Mouse (Mus musculus) c-Kit-positive CD71-negative TER-119-negative erythroid progenitor cells, embryonic 14.5 days (primary cell): ENCODE results near the gene Tet1.

Experiments
- DNase-seq: peaks from one replicate; pipeline ENCODE4 v3.0.0-alpha.2; 2013; ENCODE audit warnings: low read depth

The Tet1 gene

DNA sequence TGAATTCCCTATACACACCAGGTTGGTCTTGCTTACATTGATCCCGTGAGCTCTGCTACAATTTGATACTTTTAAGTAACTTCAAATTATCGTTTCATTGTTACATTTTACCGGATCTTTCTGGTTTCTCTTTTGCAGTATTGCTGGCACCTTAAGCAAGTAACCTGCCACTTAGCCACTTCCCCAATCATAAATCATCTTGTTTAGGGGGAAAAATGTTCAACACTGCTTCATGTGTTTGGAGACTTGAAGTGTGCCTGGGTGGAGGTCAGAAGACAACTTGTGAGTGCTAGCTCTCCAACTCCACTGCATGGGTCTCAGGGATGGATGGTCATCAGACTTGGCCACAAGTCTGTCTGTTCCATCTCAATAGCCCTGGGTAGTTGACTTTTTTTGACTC, 17.8 kb downstream of the Tet1 start:
- DNase-seq = no peak

DNA sequence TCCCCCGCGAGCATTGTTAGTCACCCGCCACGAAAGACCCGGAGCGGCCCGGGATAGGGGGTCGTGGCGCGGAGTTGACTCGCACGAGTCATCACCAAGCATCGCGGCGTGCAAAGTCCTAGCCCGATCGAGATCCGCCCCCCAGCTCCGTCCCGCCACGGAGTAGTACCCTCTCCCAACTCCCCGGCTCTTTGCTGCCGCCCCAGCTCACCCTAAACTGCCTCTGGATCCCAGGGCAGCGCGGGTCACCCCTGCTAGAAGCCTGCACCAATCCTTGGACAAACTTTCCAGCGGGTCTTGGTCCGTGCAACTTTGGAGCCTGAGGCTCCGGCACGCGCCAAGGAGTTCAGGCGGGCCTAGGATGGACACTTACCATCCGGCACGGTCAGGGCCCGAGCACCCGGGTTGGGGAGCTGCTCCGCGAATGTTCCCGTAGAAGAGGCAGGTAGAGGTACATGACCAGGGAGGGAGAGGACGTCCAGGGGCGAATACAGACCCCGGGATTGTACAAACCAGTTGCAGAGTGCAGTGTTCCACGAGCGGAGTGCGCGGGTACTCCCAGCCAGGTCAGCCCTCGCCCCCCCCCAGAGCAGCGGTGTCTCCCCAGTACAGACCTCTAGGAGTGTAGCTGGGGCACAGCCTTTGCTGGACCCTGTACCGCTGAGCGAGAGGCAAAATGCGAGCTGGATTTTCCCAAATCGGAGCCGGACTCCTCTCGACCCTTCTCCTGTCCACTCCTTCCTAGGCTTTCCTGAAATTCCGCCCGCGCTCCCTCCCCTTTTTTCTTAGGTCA, 21.8 kb downstream of the Tet1 start:
- DNase-seq = peak; percentile 17

DNA sequence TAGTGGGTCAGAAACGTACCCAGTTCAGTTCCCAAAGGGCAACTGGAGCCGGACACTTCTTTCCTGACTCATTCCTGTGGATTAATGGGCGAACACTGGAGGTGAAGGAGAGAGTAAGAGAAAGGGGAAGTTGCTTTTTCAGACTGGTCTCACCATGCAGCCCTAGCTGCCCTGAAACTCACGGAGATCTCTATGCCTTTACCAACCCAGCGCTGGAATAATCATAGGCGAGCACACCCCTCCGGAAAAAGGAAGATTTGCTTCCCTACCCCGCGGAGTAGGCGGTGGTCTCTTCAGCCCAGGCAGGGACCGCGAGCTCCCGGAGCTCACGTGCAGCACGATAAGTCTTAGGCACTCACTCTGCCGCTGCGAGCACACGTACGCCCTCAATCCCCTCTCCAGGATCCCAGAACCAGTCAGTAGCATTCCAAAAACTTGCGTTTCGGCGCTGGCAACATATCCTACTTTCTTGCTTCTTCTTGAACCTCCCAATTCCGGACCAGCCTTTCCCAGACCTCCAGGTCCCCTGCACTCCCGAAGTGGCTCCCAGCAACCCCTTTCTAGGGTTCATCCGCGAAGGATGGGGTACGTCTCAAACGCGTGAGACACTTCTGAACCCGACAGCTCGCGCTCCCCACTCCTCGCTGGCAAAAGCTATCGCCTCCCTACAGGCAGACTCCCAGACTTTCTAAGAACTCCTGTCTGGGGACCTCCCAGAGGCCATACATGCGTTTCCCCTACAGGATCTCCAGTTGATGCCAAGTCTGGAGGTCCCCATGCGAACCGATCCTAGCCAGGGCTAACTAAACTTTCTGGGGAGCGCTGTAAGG, 22.6 kb downstream of the Tet1 start:
- DNase-seq = peak; percentile 25

DNA sequence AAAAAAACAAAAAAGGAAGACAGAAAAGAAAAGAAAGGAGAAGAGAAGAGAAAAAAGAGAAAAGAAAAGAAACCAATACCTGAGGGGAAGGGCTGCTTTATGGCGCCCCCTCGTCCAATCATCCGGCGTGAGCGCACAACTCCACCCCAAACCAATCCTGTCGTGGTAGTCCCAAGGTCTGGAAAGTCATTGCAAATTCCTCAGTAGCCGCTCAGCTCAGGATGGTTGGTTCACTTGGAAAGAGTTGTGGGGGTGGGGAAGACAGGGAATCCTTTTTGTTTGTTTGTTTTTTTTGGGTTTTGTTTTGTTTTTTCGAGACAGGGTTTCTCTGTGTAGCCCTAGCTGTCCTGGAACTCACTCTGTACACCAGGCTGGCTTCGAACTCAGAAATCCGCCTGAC, 23.3 kb downstream of the Tet1 start:
- DNase-seq = no peak

DNA sequence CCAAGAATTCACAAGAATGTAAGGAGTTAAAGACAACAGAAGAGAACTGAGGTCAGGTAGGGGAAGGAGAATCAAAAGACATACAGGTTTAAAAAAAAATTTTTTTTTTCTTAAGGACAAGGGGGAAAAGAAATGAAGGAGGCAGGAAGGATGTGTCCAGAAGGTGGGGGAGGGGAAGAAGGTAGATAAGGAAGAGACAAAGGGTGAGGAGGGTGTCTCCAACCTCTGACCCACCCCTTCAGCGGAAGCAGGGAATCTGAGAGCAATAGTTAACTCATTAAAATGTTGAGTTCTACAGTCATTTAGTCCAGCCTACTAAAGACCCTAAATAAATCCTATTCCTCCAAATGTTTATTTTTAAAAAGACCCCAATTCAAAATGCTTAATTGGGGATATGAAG, 24.3 kb downstream of the Tet1 start:
- no peak for DNase-seq

DNA sequence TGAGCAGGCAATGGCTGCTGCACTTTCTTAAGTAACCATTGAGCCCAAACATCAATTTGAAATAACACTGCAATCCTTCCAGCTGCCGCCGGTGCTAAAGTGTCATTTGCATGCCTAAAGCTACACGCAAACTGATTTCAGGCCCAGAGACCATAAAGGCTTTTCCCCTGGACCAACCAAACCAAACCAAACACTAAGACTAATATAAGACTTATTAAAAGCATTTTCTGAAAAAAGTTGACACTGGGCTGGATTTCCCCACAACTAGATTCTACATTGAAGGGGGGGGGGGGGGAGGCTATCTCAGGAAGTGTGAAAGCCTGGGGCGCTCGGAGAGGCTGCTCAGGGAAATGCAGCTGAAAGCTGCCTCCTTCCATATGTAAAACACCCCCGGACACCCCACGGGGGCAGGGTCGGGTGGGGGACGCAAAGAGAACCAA, 24.8 kb downstream of the Tet1 start:
- DNase-seq = no peak

DNA sequence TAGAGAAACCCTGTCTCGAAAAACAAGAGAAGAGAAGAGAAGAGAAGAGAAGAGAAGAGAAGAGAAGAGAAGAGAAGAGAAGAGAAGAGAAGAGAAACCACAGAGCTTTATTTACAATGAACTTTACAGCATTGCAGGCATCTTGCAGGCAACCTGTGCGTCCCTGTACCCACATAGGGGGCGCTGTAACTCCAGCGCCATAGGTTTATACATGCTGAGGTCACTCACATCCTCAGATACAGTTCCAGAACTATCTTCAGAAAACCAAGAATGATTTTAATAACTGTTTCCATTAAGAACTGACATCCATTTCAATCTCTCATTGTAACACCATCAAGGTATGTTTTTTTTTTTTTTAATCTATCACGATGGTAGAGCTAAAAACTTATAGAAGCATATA, 27.6 kb downstream of the Tet1 start:
- no peak for DNase-seq

DNA sequence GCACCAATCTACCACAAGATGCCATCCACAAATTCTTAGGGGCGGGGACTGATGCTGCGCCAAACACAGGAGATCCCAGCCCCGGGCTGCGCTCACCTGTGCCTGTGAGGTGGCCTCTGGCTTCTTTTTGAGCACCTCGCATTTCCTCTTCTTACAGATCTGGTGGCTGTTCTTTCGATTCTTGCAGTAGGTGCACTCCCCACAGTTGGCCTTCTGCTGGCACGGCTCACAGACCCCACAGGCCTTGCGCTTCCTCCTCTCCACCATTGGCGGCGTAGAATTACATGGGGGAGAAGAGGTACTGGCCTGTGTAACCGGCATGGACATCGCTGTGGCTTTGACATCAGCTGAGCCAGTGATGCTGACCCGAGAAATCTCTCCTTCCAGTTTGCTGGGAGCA, 30.7 kb downstream of the Tet1 start:
- DNase-seq = no peak

DNA sequence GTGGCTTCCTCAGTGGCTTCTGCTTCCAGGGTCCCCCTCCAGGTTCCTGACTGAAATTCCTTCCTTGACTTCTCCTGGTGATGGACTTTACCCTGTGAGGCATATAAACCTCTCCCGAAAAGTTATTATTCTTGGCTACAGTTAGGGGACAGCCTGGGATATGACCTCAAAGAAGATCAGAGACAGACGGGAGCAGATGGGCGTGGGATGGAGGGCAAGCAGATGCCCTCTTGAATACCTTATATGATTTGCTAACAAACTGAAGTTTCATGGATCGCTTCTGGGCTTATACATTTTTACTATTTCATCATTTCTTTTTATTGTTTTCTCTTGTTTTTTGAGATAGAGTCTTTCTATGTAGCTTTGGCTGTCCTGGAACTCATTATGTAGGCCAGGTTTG, 33.2 kb downstream of the Tet1 start:
- no peak for DNase-seq

DNA sequence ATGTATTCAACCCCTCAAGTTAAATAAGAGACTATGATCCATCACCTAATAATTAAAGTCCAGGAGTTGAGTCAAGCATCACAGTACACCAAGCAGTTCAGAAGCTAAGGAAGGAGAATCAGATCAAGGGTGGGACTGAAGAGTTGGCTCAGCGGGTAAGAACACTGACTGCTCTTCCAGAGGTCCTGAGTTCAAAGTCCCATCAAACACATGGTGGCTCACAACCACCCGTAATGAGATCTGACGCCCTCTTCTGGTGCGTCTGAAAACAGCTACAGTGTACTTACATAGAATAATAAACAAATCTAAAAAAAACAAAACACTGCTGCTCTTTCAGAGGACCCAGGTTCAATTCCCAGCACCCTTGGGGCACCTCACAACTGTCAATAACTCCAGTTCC, 34.0 kb downstream of the Tet1 start:
- no peak for DNase-seq

DNA sequence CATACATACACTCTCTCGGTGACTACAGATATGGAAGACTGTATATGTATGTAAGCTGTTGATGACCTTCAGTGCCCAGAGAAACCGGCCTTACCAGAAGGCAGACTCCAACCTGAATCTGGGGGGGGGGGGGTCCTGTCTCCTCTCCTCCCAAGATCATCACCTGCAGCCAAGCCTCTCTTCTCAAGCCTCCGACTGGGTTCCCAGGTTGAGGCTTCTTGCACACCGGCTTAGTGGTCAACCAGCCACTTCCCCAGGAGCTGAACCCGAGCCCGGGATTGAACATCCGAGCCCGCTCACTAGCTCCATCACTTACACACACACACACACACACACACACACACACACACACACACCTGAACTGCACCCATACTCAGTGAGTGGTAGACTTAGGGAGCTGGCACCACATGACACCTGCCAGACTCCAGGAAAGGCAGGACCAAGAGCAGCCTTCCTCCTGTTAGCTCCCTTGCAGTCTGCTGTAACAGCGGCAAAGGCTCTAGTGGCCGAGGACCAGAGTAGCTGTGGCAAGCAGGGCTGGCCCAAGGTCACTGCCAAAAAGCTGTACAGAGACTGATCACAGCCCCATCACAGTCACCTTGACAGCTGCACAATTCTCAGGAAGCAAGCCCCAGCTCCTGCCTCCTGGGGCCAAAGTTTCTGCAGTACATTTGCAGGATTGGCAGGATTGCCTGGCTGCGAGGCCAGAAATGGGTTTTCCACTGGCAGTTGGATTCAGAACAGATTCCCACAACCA, 42.6 kb downstream of the Tet1 start:
- DNase-seq = no peak

DNA sequence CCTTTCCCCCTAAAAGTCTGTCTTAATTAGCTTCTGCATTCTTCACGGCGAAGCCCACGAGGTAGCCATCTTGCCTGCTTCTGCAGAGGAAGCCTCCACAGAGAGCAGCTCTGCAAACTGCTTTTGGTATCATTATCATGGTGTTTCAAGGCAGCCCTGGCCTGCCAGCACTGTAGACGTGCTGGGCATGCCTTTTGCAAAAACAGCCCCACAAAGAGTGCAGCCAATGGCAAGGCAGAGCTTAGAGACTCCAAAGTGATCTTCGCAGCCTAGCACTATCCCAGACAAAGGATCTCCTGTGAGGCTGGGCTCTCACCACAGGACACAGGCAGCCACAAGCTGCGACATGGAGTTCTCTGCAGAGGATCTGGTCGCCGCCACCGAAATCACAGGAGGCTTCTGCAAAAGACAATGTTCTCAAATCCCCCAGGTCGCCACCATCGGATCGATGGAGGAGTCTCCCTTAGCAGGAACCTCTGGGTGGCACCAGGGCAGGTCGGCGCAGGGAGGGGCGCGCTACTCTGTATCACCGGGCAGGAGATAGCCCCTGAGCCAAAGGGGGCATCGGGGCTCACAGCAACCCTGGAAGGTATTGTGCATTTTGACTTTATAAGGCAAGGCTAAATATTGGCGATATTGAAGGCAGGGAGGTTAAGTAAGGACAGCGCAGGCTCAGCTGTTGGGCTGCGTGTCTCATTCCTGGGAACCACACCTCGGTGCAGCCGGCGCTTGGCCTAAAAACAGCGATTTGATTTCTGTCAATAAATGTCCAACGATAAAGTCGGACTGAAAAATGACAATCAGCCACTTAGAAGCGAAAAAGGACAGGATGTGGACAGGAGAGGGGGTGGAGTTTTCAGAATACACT, 43.4 kb downstream of the Tet1 start:
- DNase-seq = peak; percentile 35

DNA sequence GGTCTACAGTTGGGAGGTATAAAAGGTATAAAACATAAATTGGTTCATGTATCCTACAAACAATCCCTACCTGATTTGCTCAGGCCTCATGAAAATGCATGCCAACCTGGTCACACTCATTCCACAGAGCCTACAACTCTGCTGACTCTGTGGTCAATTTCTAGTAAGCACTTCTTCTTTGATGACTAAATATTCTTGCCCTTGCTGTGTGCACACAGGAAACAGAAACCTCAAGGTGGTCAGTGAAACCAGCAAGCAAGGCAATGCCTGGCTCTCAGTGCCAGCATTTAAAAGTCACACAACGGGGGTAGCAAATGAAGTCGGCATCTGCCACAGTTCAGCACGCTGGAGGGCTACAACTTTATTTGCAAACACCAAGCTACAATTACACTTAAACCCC, 45.2 kb downstream of the Tet1 start:
- DNase-seq = peak; percentile 24

DNA sequence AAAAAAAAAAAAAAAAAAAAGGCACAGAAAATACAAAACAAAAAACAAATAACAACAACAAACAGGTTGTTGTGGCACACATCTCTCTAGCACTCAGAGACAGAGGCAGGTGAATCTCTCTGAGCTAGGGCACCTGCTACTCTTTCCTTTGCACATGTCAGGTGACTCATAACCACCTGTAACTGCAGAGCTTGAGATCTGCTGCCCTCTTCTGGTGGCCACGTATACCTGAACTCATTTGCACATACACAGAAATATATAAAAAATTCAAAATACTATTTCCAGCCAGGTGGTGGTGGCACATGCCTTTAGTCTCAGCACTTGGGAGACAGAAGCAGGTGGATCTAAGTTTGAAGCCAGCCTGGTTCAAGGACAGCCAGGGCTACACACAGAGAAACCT, 46.4 kb downstream of the Tet1 start:
- no peak for DNase-seq

DNA sequence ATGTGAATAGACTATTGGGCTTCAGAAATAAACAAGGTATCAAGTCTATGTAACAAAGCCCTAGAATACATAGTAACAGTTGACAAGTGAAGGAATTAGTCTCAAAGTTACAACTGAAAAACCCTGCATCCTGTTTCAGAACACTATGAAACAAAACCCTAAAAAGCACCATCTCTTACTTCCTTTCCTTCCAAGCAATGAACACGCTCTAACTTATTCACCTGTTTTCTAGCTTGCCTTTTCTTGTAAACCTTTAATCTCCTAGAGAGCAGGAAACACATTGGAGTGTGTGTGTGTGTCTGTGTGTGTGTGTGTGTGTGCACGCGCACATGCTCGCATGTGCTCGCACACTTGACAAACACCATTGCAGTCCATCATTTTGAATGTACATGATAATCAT, 49.8 kb downstream of the Tet1 start:
- DNase-seq = no peak

DNA sequence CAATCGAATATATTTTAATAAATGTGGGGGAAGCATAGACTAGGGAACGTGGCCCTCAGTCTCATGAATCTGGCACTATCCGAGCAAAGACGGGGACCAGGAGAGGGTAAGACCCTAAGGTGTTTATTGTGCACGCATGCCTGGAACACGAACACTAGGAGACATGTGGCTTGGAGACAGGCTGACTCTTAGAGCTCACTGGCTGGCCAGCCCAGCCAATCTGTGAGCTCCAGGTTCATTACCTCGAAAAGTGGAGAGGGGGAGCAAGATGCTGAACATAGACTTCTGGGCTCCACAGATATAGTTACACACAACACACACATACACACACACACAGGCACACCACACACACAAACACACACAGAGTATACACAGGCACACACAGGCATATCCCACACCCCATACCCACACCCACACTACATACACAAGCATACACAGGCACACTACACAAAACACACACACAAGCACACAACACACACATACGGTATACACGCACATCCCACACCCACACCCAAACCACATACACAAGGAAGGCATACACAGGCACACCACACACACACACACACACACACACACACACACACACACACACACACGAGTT, 52.0 kb downstream of the Tet1 start:
- DNase-seq = no peak

DNA sequence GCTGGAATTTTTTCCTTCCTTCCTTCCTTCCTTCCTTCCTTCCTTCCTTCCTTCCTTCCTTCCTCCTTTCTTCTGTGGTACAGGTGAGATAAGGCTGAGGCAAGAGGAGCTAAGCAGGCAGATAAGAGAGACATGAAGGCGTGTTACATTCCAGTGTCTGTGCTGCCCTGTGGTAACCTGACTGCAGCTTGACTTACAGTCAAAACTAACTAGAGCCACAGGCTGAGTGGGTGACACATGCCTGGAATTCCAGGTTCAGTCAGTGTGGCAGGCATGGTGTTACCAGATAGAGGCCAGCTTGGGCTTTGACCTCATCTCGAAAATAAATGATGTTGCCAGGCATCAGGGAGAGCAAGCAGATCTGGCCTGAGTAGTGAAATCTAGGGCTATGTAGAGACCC, 53.8 kb downstream of the Tet1 start:
- no peak for DNase-seq

DNA sequence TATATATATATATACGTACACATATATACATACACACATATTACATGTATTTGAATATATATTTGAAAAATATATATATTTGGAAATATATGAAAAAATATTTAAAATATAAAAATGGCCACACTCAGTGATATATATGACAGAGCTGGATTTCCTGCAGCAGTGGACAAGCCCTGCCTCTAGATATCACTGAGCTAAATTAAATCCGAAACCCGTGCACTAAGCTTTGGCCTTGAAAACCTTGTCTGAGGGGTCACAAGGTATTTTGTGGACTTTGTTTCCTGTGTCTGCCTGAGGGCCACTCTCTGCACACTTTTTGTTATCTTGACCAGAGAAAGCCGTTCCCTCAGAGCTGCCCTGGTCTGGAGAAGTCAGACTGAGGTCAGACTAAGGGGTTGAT, 54.2 kb downstream of the Tet1 start:
- DNase-seq = no peak

DNA sequence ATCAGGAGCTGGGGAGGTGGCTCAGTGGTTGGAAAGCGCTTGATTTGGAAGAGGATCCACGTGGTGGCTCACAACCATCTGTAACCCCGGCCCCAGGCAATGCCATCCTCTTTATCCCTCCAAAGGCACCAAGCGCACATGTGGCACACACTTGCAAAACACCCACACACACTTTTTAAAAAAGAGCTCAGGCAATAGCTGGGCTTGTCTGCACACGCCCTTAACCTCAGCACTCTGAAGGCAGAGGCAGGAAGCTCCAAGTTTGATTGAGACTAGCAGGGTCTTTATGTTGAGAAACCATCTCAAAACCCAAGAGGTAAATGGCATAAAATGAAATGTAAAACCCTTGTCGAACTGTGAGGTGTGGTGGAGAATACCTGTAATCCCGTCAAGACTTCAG, 57.2 kb downstream of the Tet1 start:
- DNase-seq = no peak

DNA sequence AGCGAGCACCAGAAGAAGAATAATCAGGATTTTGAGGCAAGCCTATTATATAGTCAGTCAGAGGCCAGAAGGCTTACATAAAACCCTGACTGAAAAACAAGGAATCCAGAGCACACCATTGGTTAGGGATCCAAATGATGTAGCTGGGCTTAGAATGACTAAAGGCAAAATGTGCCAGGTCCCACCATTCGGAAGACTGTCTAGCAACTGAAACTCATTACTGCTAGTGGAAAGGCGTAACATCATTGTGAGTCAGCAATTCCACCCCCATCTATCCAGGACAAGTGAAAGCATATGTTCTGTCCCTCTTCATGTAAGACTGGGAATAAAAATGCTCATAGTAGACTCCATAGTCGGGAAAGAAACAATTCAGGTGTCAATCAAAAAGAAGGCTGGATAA, 57.8 kb downstream of the Tet1 start:
- DNase-seq = no peak

DNA sequence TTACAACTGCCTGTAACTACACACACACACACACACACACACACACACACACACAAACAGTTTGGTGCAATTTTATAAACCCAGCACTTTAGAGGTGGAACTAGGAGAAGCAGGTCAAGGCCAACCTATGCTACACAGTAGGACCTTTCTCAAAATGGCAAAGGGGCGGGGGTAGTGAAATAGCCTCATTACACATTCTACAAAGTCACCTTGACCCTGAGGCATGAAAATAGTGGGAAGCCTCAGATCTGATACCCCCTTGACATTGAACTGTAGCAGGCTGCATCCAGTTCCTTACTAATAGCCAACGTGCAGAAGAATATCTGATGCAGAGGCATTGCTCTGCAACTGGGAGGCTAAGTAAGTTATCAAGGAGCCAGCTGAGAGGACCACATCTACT, 60.0 kb downstream of the Tet1 start:
- DNase-seq = no peak
